Mouse (Mus musculus): ENCODE results near the gene Abcb4.
"Not testable (repeated sequence)": the region's sequence is repeated elsewhere in the genome, so short reads cannot be mapped to it uniquely, and the experiment has no call there.

Gene Abcb4

DNA sequence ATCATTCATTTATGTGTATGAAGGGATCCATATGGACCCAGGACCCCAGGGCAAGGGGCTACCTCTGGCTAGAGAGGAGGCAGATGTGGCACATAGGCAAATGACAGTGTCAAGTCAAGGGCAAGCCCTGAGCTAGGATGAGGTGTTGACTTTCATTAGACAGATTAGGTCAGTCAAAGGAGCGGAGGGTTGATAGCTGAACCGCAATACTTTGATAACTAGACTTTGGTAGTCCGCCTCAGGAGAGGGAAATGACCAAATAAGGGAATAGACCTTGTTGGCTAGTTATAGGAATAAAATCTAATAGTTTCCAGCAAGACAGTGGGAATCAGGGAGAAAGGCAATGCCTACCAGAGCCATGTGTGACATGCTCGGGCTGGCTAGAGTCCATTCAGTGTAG, 105.6 kb downstream of the Abcb4 start:
- no peak for DNase-seq (ENCODE audit: low spot score in 2 of 2)

- DNase-seq (ENCODE audit: low spot score in 2 of 2), result not testable (repeated sequence)
These were observed 106.5 kb downstream of the Abcb4 start for GRCm38 (mm10) chr5:9000006-9000405.

GRCm38 (mm10) chr5:9006585-9006984, 113.1 kb downstream of the Abcb4 start:
- not testable (repeated sequence) for DNase-seq (ENCODE audit: low spot score in 2 of 2)

All from frontal cortex, postnatal 10 days (tissue).